Mouse (Mus musculus): ENCODE data around the gene Gsto2.

GRCm38 (mm10) chr19:47862581-47862980, 2.8 kb upstream of the Gsto2 start:
- TF ChIP-seq CTCF (IDR thresholded peaks at IDR 0.05; ENCODE audit: low read depth) (no peak), EP300 (IDR thresholded peaks at IDR 0.05; ENCODE audit: low read depth) (no peak)

Measured in liver, postnatal 0 days (tissue).